Comparison of ENCODE assay signal across 12 mouse cellular contexts in the genomic region with DNA sequence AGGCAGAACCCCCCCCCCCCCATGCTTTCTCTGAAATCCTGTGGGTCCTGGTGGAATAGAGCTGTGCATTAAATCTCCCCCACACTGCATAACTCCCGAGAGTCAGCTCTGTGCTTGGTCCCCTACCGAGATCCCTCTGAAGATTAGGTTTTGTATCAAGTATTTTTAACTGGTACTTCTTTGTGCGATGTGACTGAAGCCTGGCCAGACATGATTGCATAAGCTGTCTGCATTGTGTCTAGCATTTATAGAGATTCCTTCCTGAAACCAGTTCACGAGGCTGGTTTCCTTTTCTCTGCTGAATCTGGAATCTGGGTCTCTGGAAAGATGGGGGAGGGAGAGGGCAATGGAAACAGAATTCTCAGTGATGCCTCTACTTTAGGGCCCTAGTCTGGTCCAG. TPM values are rescaled to one million over a fixed set of nuclear protein-coding genes. Genes with fewer than 3 reads are reported as not detected.
DNase-seq lines count a peak whose midpoint lies in the region; ATAC-seq lines count a peak whose summit lies in the region.
"Had no signal": no experiment of that assay in that cellular context is flagged by ENCODE, and none has a peak within 500 bp of the region (broad histone marks: within the 10 kb centered on the region; RNA-seq: fewer than 3 reads in every experiment).

No protein-coding gene starts in this region.

- DNase-seq in 3T3-L1 (ENCODE audit: low read depth, low spot score) (peak; percentile 75), NIH3T3 (ENCODE audit: low read depth) (peak; percentile 60)
- DNase-seq in fibroblast of lung, adult 2 months (ENCODE audit: low read depth), result peak; percentile 76
- no peak for DNase-seq in B cell, adult 2 months
- DNase-seq in embryo, embryonic 10 days (ENCODE audit: low spot score), result no peak
- DNase-seq in kidney, adult 11 months, result no peak
- DNase-seq: cerebellum, postnatal 10 days; kidney, adult 2 months had no signal

- no peak overlapping the region for H3K4me2 ChIP-seq in kidney, embryonic 16.5 days (replicated peaks; ENCODE audit: low read depth, low read length)
- H3K4me2 ChIP-seq in kidney, embryonic 14.5 days (replicated peaks; ENCODE audit: low read depth, low read length), result no peak overlapping the region

- WGBS in kidney, embryonic 16.5 days, result 50% methylated on average over 4 of the region's 4 CpGs
- WGBS in kidney, embryonic 14.5 days, result 64% methylated on average over 4 of the region's 4 CpGs

- H3K9me3 ChIP-seq in kidney, embryonic 16.5 days (ENCODE audit: low read length), result no peaks in the 10 kb centered on the region
- H3K9me3 ChIP-seq in kidney, embryonic 14.5 days (ENCODE audit: control insufficient read depth, low read length), result no peaks in the 10 kb centered on the region
- H3K9me3 ChIP-seq: megakaryocyte, embryonic 14.5 days had no signal

- H3K36me3 ChIP-seq in kidney, embryonic 16.5 days (ENCODE audit: insufficient read depth, low read length), result no peaks in the 10 kb centered on the region
- no peaks in the 10 kb centered on the region for H3K36me3 ChIP-seq in kidney, embryonic 14.5 days (ENCODE audit: control insufficient read depth, insufficient read depth, low read length)

- H3K27me3 ChIP-seq in kidney, embryonic 16.5 days (ENCODE audit: insufficient read depth, low read length), result no peaks in the 10 kb centered on the region
- H3K27me3 ChIP-seq in kidney, embryonic 14.5 days (ENCODE audit: control insufficient read depth, insufficient read depth, low read length), result no peaks in the 10 kb centered on the region
- H3K27me3 ChIP-seq: megakaryocyte, embryonic 14.5 days had no signal

- no peak for ATAC-seq in kidney, embryonic 16.5 days (ENCODE audit: low FRiP score, low TSS enrichment)
- ATAC-seq in kidney, embryonic 14.5 days (ENCODE audit: low FRiP score, low TSS enrichment), result no peak

- H3K4me3 ChIP-seq in kidney, embryonic 16.5 days (ENCODE audit: low read length), result no peak overlapping the region
- H3K4me3 ChIP-seq in kidney, embryonic 14.5 days (ENCODE audit: low read length), result no peak overlapping the region
- H3K4me3 ChIP-seq: megakaryocyte, embryonic 14.5 days had no signal

- H3K9ac ChIP-seq in kidney, embryonic 16.5 days (replicated peaks; ENCODE audit: low read length), result no peak overlapping the region
- H3K9ac ChIP-seq in kidney, embryonic 14.5 days (ENCODE audit: low read depth, low read length), result no peak overlapping the region
- H3K9ac ChIP-seq: liver, embryonic 14.5 days had no signal

- H3K4me1 ChIP-seq in kidney, embryonic 16.5 days (ENCODE audit: insufficient read depth, low read length), result peaks cover 39% of the 10 kb centered on the region
- peaks cover 11% of the 10 kb centered on the region for H3K4me1 ChIP-seq in kidney, embryonic 14.5 days (ENCODE audit: control insufficient read depth, insufficient read depth, low read length)

- 0 out of 2 replicates have a peak overlapping the region, but pooled peaks have one; percentile 1 for H3K27ac ChIP-seq in kidney, embryonic 16.5 days (ENCODE audit: low read length)
- H3K27ac ChIP-seq in kidney, embryonic 14.5 days (ENCODE audit: low read depth, low read length), result no peak overlapping the region
- H3K27ac ChIP-seq: liver, embryonic 14.5 days had no signal

RNA-seq across cellular contexts. Expression of a gene that starts 11.5 kb away (rescaled TPM):
- 29.7 and 30.5 TPM in 2 replicates for polyA plus RNA-seq in kidney, embryonic 16.5 days (2015; fragmentation: Nextera tagmentation; extraction: Ambion mirVana)
- 22.9 and 30.4 TPM in 2 replicates for polyA plus RNA-seq in kidney, embryonic 14.5 days (2014; fragmentation: Nextera tagmentation; extraction: Ambion mirVana)

RNA-seq across cellular contexts. Expression of a gene that starts 39.5 kb away (rescaled TPM):
- polyA plus RNA-seq in kidney, embryonic 16.5 days (2015; fragmentation: Nextera tagmentation; extraction: Ambion mirVana), result 17.7 and 20.2 TPM in 2 replicates
- 7.3 and 9.0 TPM in 2 replicates for polyA plus RNA-seq in kidney, embryonic 14.5 days (2014; fragmentation: Nextera tagmentation; extraction: Ambion mirVana)

Comparison
In these comparisons a context has a peak if more than half of its experiments do, and no peak if none do; other contexts are left out.
1. DNase-seq: peak in 3T3-L1 (single experiment), NIH3T3 (single experiment) and fibroblast of lung, adult 2 months (single experiment); none in B cell, adult 2 months (0 of 2), embryo, embryonic 10 days (single experiment) and kidney, adult 11 months (single experiment).